Mouse (Mus musculus) lung, adult 2 months (tissue): Measurements from ENCODE around the gene Celf2.

Experiments used
- CTCF ChIP-seq: fragments of 200-500 bp; IDR thresholded peaks from 2 replicates; pipeline ENCODE4 v1.5.1; 2011; ENCODE audit warnings: mild to moderate bottlenecking, low read length, control low read depth; ENCODE audit not compliant: insufficient read depth
- POLR2A ChIP-seq: fragments of 200-500 bp; IDR thresholded peaks from 2 replicates; pipeline ENCODE4 v1.6.1; 2011; ENCODE audit warnings: low read depth, mild to moderate bottlenecking, control low read depth, low read length, borderline replicate concordance; ENCODE audit errors: extremely low read depth

- TF ChIP-seq POLR2A, result no peak
- no peak for TF ChIP-seq CTCF
Measured at GRCm38 (mm10) chr2:6594736-6595135, 914.6 kb downstream of the Celf2 start.
